Mouse (Mus musculus): Measurements from ENCODE around the gene Btg4. TPM values are rescaled to one million over a fixed set of nuclear protein-coding genes. Genes with fewer than 3 reads are reported as not detected.
"Not testable (repeated sequence)": the region's sequence is repeated elsewhere in the genome, so short reads cannot be mapped to it uniquely, and the experiment has no call there.

The Btg4 gene
- polyA plus RNA-seq, 1 experiment from 2014 or later = not detected

- DNase-seq (ENCODE audit: low spot score) (no peak), ATAC-seq (ENCODE audit: low FRiP score, low TSS enrichment) (no peak)
- Histone ChIP-seq H3K9ac (ENCODE audit: low read length) (no peak overlapping the region), H3K4me1 (replicated peaks; ENCODE audit: control insufficient read depth, insufficient read depth) (no peaks in the 10 kb centered on the region), H3K27me3 (ENCODE audit: control insufficient read depth, insufficient read depth, low read length) (no peaks in the 10 kb centered on the region), H3K36me3 (ENCODE audit: control insufficient read depth, insufficient read depth, low read length) (no peaks in the 10 kb centered on the region), H3K27ac (replicated peaks) (no peak overlapping the region), H3K9me3 (ENCODE audit: control insufficient read depth, low read length) (no peaks in the 10 kb centered on the region), H3K4me2 (replicated peaks; ENCODE audit: low read depth) (no peak overlapping the region), H3K4me3 (ENCODE audit: low read depth, low read length) (no peak overlapping the region)
- TF ChIP-seq EP300 (optimal IDR thresholded peaks at IDR 0.05) = no peak
- peak; percentile 75 for TF ChIP-seq CTCF (IDR thresholded peaks at IDR 0.05; ENCODE audit: low read depth)
- 69% methylated on average over 3 of the region's 3 CpGs for WGBS
These were observed 76.3 kb downstream of the Btg4 start for GRCm38 (mm10) chr9:51136985-51137384.

- Histone ChIP-seq H3K36me3 (ENCODE audit: control insufficient read depth, insufficient read depth, low read length) (no peaks in the 10 kb centered on the region), H3K9ac (ENCODE audit: low read length) (no peak overlapping the region), H3K27me3 (ENCODE audit: control insufficient read depth, insufficient read depth, low read length) (no peaks in the 10 kb centered on the region), H3K4me1 (replicated peaks; ENCODE audit: control insufficient read depth, insufficient read depth) (no peaks in the 10 kb centered on the region), H3K9me3 (ENCODE audit: control insufficient read depth, low read length) (no peaks in the 10 kb centered on the region), H3K27ac (replicated peaks) (no peak overlapping the region), H3K4me2 (replicated peaks; ENCODE audit: low read depth) (no peak overlapping the region), H3K4me3 (ENCODE audit: low read depth, low read length) (no peak overlapping the region)
- ATAC-seq (ENCODE audit: low FRiP score, low TSS enrichment) = no peak
- DNase-seq (ENCODE audit: low spot score) = no peak
- WGBS = 84% methylated on average over 4 of the region's 4 CpGs
- TF ChIP-seq EP300 (optimal IDR thresholded peaks at IDR 0.05) (no peak), CTCF (IDR thresholded peaks at IDR 0.05; ENCODE audit: low read depth) (no peak)
These were observed 76.7 kb downstream of the Btg4 start for GRCm38 (mm10) chr9:51137432-51137831.

- Histone ChIP-seq H3K36me3 (ENCODE audit: control insufficient read depth, insufficient read depth, low read length) (no peaks in the 10 kb centered on the region), H3K27me3 (ENCODE audit: control insufficient read depth, insufficient read depth, low read length) (no peaks in the 10 kb centered on the region), H3K9ac (ENCODE audit: low read length) (no peak overlapping the region), H3K4me2 (replicated peaks; ENCODE audit: low read depth) (no peak overlapping the region), H3K27ac (replicated peaks) (no peak overlapping the region), H3K9me3 (ENCODE audit: control insufficient read depth, low read length) (no peaks in the 10 kb centered on the region), H3K4me3 (ENCODE audit: low read depth, low read length) (no peak overlapping the region), H3K4me1 (replicated peaks; ENCODE audit: control insufficient read depth, insufficient read depth) (no peaks in the 10 kb centered on the region)
- ATAC-seq (ENCODE audit: low FRiP score, low TSS enrichment) = no peak
- WGBS = 88% methylated on average over 1 of the region's 1 CpGs
- DNase-seq (ENCODE audit: low spot score) = no peak
- no peak for TF ChIP-seq EP300 (optimal IDR thresholded peaks at IDR 0.05)
- no peak for TF ChIP-seq CTCF (IDR thresholded peaks at IDR 0.05; ENCODE audit: low read depth)
These were observed 77.1 kb downstream of the Btg4 start for GRCm38 (mm10) chr9:51137836-51138235.

GRCm38 (mm10) chr9:51138301-51138700, 77.6 kb downstream of the Btg4 start:
- DNase-seq (ENCODE audit: low spot score) = no peak
- WGBS = 59% methylated on average over 1 of the region's 1 CpGs

GRCm38 (mm10) chr9:51139401-51139800, 78.7 kb downstream of the Btg4 start:
- not testable (repeated sequence) for H3K27ac ChIP-seq (replicated peaks); DNase-seq (ENCODE audit: low spot score); H3K27me3 ChIP-seq (ENCODE audit: control insufficient read depth, insufficient read depth, low read length); H3K9ac ChIP-seq (ENCODE audit: low read length); ATAC-seq (ENCODE audit: low FRiP score, low TSS enrichment); H3K9me3 ChIP-seq (ENCODE audit: control insufficient read depth, low read length); H3K4me2 ChIP-seq (replicated peaks; ENCODE audit: low read depth); H3K36me3 ChIP-seq (ENCODE audit: control insufficient read depth, insufficient read depth, low read length); H3K4me3 ChIP-seq (ENCODE audit: low read depth, low read length); H3K4me1 ChIP-seq (replicated peaks; ENCODE audit: control insufficient read depth, insufficient read depth)
- WGBS = 73% methylated on average over 1 of the region's 1 CpGs

More at GRCm38 (mm10) chr9:51138301-51138700, 77.6 kb downstream of the Btg4 start:
- Histone ChIP-seq H3K9me3 (ENCODE audit: control insufficient read depth, low read length) (no peaks in the 10 kb centered on the region), H3K27ac (replicated peaks) (no peak overlapping the region), H3K4me1 (replicated peaks; ENCODE audit: control insufficient read depth, insufficient read depth) (no peaks in the 10 kb centered on the region), H3K4me2 (replicated peaks; ENCODE audit: low read depth) (no peak overlapping the region), H3K9ac (ENCODE audit: low read length) (no peak overlapping the region), H3K36me3 (ENCODE audit: control insufficient read depth, insufficient read depth, low read length) (no peaks in the 10 kb centered on the region), H3K4me3 (ENCODE audit: low read depth, low read length) (no peak overlapping the region), H3K27me3 (ENCODE audit: control insufficient read depth, insufficient read depth, low read length) (no peaks in the 10 kb centered on the region)
- TF ChIP-seq CTCF (IDR thresholded peaks at IDR 0.05; ENCODE audit: low read depth) = no peak
- TF ChIP-seq EP300 (optimal IDR thresholded peaks at IDR 0.05) = no peak
- ATAC-seq (ENCODE audit: low FRiP score, low TSS enrichment) = no peak

GRCm38 (mm10) chr9:51140711-51141110, 80.0 kb downstream of the Btg4 start:
- Histone ChIP-seq H3K9ac (ENCODE audit: low read length) (no peak overlapping the region), H3K4me1 (replicated peaks; ENCODE audit: control insufficient read depth, insufficient read depth) (no peaks in the 10 kb centered on the region), H3K27ac (replicated peaks) (no peak overlapping the region), H3K4me3 (ENCODE audit: low read depth, low read length) (no peak overlapping the region), H3K9me3 (ENCODE audit: control insufficient read depth, low read length) (no peaks in the 10 kb centered on the region), H3K36me3 (ENCODE audit: control insufficient read depth, insufficient read depth, low read length) (no peaks in the 10 kb centered on the region), H3K27me3 (ENCODE audit: control insufficient read depth, insufficient read depth, low read length) (no peaks in the 10 kb centered on the region), H3K4me2 (replicated peaks; ENCODE audit: low read depth) (no peak overlapping the region)
- DNase-seq (ENCODE audit: low spot score) (no peak), ATAC-seq (ENCODE audit: low FRiP score, low TSS enrichment) (no peak)
- WGBS = 74% methylated on average over 3 of the region's 3 CpGs
- TF ChIP-seq EP300 (optimal IDR thresholded peaks at IDR 0.05) (no peak), CTCF (IDR thresholded peaks at IDR 0.05; ENCODE audit: low read depth) (no peak)
